Mouse (Mus musculus) megakaryocyte, adult 5-6 weeks (primary cell): ENCODE results near the gene Pafah1b1. TPM values are rescaled to one million over a fixed set of nuclear protein-coding genes. Genes with fewer than 3 reads are reported as not detected.

Experiments used
- ATAC-seq: 2 replicates; pipeline ENCODE4 v1.8.0; 2016; ENCODE audit warnings: mild to moderate bottlenecking, inconsistent platforms; ENCODE audit not compliant: poor library complexity, severe bottlenecking
- total RNA-seq, 2 experiments: library from RNA; stranded (forward) in 1 of 2; stranded (reverse) in 1 of 2; fragments of 153-499, 151-499 nt in 1 of 2; fragments of 221-1000, 200-1000 nt in 1 of 2; gene quantifications; 2 replicates each; pipeline versions ENCODE4 v1.2.3 to v1.2.4; 2015 to 2017

The Pafah1b1 gene
- total RNA-seq, 2 experiments from 2014 or later = 57.4 to 58.7 TPM

DNA sequence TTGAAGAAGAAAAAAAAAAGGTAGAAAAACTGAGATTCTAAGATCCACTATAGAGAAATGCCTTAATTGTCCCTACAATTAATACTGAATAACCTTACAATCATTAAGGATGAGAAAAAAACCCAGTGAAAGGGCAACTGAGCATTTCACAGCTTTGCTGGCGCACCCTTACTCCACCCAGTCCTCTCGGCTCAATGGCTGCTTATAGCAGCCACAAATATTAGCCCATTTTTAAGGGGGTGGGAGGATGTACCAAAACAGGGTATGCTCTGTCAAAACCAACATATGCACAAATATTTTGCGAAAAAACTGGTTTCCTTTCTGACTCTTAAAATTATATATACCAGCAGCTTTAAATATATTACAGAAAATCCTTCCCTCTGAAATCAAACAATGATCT lies 2.5 kb downstream of the Pafah1b1 start:
- ATAC-seq = no peak

DNA sequence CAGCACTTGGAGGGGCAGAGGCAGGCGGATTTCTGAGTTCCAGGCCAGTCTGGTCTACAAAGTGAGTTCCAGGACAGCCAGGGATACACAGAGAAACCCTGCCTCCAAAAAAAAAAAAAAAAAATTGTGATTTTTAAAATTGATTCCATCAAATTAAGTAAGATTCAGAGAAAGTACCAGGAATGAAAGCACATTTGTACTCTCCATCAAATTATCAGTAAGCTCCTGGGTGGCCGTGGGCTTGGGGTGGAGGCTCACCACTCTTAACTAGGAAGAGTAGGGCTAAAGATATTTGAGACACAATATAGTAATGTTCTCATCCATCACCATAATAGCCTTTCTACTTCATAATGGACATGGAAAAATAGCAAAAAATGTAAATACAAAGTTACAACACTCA lies 3.3 kb downstream of the Pafah1b1 start:
- ATAC-seq = no peak

GRCm38 (mm10) chr11:74720668-74721067 lies 3.8 kb downstream of the Pafah1b1 start:
- ATAC-seq = no peak

GRCm38 (mm10) chr11:74715971-74716525 lies 8.4 kb downstream of the Pafah1b1 start:
- ATAC-seq = no peak

- no peak for ATAC-seq
Observed at GRCm38 (mm10) chr11:74710671-74711070, 13.8 kb downstream of the Pafah1b1 start.

- no peak for ATAC-seq
Observed at GRCm38 (mm10) chr11:74708781-74709180, 15.7 kb downstream of the Pafah1b1 start.

- ATAC-seq = no peak
Observed at GRCm38 (mm10) chr11:74704068-74704467, 20.4 kb downstream of the Pafah1b1 start.

- ATAC-seq = no peak
Observed at GRCm38 (mm10) chr11:74699505-74699904, 25.0 kb downstream of the Pafah1b1 start.

DNA sequence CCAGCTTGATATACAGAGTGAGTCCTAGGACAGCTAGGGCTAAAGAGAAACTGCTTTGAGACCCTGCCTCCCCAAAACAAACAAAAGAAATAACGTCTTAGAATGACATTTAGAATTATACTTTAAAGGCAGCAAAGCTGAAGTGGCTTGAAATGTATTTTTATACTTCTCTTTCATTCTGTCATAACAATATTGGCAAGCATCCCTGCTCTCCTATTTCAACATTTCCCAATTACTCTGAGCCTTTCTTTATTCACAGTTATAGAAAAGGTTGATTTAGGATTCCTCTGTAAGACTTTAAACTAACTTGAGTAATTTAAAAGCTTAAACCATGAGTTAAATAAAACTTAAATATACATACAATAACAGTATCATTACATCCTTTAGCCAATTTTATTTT lies 32.3 kb downstream of the Pafah1b1 start:
- no peak for ATAC-seq

DNA sequence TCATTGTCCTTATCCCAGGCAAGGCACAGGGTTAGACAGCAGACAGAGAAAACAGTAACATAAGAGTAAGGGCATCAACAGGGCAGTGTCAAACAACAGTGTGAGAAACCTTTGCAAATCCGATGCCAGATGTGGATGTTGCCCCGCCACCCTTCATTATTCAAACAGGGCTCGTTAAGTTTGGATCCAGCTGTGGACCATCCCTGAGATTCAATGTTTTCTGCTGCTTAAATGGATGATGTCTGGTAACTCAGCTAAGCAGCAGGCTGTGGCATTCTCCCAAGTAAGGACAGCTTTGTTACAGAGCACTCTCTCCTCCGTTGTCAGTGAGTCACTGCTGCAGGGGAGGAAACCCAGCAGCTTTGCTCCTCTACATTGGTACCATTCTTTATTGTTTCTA lies 49.3 kb downstream of the Pafah1b1 start:
- no peak for ATAC-seq

GRCm38 (mm10) chr11:74674713-74675112 lies 49.8 kb downstream of the Pafah1b1 start:
- ATAC-seq = no peak

- no peak for ATAC-seq
Observed at GRCm38 (mm10) chr11:74673561-74673960, 50.9 kb downstream of the Pafah1b1 start.

- ATAC-seq = no peak
Observed at GRCm38 (mm10) chr11:74672901-74673513, 51.5 kb downstream of the Pafah1b1 start.

DNA sequence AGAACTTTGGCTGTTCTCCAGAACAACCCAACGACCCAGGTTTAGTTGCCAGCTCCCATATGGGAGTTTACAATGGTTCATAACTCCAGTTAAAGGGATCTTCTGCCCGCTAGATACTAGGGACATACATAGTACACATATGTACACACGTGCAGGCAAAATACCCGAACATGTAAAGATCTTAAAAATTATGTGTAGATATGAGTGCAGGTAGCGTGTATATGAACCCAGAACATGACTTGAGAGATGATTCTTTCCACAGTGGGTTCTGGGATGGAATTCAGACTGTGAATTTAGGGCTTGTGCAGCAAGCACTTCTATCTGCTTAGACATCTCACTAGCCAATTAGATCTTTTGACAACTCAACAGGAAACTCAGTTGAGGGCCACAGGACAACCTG lies 52.6 kb downstream of the Pafah1b1 start:
- no peak for ATAC-seq

DNA sequence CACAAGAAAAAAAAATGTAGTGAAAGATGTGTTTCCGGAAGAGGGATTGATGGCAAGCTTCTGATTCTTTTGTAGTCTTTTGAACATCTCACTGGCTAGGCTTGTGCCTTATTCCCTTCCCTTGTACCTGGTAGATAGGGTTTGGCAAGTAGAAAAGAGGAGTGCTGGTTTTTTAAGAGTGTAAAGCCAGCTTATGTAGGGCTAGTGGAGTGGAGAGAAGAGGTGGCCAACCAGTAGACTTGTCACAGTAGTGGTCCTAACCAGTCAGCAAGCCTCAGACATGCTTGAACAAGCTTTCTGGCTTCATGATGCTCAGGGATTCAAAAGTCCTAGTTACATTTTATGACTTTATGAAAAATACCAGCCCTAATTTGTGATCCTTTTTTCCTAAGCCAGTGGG lies 53.5 kb downstream of the Pafah1b1 start:
- ATAC-seq = no peak

- no peak for ATAC-seq
Observed at GRCm38 (mm10) chr11:74670151-74670550, 54.3 kb downstream of the Pafah1b1 start.

DNA sequence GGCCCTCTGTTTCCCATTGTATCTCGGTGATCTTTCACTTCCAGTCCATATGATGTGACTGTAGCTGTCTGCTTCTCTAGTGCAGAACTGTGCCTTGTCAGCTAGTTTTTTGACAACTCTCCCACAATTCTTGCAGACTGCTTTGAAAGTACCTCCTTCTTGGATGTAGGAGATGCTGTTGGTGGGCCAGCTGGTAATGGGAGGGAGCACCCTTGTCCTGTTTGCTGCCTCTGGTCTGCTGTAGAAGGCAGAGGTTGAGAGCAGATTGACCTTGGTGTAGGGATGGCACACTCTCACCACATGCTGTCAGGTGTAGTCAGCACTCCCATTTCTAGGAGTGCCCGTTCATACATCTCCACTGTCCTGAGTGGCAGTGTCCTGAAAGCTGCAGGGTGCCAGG lies 55.5 kb downstream of the Pafah1b1 start:
- ATAC-seq = no peak

DNA sequence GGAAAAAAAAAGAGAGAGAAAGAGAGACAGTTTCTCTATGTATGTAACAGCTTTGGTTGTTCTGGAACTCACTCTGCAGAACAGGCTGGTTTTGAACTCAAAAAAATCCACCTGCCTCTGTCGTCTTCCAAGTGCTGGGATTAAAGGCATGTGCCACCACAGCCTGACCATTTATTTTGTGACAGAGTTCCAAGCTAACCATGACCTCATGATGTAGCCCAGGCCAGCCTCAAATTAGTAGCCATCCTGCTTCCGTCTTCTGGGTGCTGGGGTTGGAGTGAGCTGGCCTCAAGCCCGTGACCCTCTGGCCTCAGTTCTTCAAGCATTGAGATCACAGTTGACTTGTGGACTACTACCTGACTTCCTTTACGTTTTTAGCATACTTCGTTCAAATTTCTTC lies 56.0 kb downstream of the Pafah1b1 start:
- no peak for ATAC-seq

DNA sequence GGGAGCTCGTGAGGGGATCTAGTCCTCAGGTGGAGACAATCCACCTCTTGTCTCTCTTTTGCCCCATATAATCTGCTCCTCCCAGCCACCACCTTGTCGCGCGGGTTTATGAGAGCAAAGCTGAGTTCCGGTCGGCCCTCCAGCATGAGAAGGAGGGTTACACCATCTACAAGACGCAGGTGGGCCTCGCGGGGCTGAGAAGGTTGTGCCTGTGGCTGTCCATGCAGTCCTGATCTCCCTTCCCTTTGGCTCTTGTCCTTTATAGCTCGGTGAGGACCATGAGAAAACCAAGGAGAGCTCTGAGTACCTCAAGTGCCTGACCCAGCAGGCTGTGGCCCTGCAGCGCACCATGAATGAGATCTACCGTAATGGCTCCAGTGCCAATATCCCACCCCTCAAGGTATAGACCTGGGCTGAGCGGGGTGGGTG lies 56.9 kb downstream of the Pafah1b1 start:
- no peak for ATAC-seq

- no peak for ATAC-seq
Observed at GRCm38 (mm10) chr11:74666776-74667581, 57.5 kb downstream of the Pafah1b1 start.

DNA sequence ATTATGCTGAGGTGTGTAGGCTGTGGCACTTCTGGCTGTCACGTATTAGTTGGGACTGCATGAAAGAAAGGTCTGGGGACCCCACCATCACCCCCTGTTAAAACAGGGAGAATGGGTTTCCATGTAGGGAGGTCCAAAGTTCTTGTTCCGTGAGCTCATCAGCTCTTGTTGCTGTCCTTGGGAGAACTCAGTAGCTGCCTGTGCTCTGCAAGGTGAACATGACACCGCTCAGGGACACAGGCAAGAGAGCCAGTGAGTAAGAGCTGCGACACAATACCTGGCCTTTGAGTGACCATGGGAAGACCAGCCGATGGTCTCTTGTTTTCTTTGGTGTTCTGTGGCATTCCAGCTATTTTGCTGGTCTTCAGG lies 58.2 kb downstream of the Pafah1b1 start:
- ATAC-seq = no peak

DNA sequence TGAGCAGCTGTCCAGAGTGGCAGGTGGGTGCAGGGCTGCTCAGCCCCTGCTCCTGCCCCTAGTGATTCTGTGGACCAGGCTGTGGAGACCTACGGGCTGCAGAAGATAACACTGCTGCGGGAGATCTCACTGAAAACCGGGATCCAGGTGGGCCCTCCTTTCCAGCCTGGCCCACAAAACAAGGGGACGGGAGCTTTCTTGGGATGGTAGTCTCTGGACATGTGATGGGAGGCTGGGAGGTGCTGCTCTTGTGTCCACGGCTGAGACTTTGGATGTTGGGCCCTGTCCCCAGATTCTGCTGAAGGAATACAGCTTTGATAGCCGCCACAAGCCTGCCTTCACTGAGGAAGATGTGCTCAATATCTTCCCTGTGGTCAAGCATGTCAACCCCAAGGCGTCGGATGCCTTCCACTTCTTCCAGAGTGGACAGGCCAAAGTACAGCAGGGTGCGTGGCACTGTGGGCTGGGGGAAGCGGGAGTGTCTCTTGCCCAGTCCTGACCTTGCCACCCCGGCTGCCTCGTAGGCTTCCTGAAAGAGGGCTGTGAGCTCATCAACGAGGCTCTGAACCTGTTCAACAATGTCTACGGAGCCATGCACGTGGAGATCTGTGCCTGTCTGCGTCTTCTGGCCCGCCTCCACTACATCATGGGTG lies 58.7 kb downstream of the Pafah1b1 start:
- no peak for ATAC-seq
